Mouse (Mus musculus) ovary, postnatal 36 days (tissue): ENCODE results near the gene Hivep1.

ENCODE experiments used
- DNase-seq: peaks from one replicate; pipeline ENCODE4 v3.0.0; 2022; ENCODE audit warnings: low spot score, mixed read lengths

Hivep1 gene

DNA sequence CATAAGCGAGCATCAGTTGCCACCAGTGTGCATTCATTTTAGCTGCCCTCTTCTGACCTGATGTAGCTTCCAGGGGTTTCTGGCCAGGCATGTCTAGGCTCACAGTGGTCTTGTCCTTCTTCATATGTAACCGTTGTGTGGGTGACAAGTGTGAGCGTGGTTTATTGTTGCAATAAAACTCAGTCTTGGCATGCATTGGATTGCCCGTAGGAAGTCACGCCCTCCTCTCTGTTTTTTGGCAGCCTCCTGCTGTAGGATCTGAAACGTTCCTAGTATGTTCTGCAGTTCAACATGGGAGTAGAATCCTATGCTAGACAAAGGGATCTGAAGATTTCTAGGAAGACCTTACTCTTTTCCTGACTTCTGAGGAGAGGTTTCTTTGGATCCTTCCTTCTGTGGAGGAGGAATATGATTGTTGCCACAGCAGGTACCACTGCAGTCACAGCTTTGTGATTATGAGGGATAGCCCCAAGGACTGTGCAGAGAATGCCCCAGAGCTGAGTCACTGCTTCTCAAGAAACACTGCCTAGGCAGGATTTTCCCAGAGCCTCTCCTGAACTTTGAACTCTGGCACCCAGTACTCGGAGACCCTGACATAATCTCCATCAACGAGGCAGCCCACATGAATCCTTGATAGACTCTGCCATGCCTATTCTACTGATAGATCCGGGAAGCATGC, 182.1 kb downstream of the Hivep1 start:
- DNase-seq, result no peak

DNA sequence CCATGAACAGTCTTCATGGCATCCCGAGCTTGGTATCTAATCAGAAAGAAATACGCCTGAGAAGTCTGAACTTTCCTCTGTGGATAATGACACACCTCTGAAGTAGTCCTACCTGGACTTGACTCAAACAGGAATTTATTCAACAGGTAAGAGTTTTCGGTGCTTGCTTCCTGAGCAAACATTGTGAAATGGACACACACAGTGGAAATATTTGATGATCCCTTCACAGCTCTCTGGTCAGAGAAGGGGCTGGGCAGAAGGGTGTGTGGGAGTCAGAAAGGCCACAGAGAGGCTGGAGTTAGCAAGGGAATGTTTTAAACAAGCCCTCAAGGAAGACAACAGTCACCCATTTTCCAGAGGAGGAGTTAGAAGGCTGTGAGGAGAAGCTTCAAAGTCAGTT, 186.7 kb downstream of the Hivep1 start:
- no peak for DNase-seq

DNA sequence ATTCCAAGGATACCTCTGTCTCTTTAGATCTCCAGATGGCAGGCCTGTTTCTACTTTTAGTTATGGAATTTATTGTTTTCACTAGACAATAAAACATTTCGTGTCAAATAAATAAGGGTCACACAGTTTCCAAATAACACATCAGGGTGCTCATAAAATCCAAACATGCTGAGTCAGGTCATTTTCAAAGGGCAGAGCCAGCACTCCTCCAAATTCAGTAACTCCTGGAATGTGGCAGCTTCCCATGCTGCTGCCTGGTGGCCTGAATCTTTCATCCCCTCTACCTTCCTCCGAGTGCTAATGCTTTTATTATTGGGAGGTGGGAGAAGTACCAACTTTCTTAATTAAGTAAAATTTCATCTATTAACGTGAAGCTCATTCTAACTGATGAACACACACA, 190.3 kb downstream of the Hivep1 start:
- DNase-seq, result no peak
